Mouse (Mus musculus) forebrain, embryonic 12.5 days (tissue): ENCODE data around the gene Tbc1d20. TPM values are rescaled to one million over a fixed set of nuclear protein-coding genes. Genes with fewer than 3 reads are reported as not detected.
"Not testable (repeated sequence)": the region's sequence is repeated elsewhere in the genome, so short reads cannot be mapped to it uniquely, and the experiment has no call there.

Source experiments
- ATAC-seq: fragments of 200-750 bp; cut with Nextera tagmentation; 2 replicates; pipeline ENCODE4 v1.8.0; 2017; ENCODE audit warnings: moderate TSS enrichment; ENCODE audit not compliant: low FRiP score
- H3K27ac ChIP-seq: fragments of 300-500 bp; sonication (generic); 2 replicates; pipeline ENCODE4 v1.5.1; 2016; ENCODE audit warnings: mild to moderate bottlenecking
- H3K27me3 ChIP-seq: fragments of 300-500 bp; sonication (generic); 2 replicates; pipeline ENCODE4 v1.6.1; 2016; ENCODE audit warnings: mild to moderate bottlenecking
- H3K36me3 ChIP-seq: fragments of 300-500 bp; sonication (generic); replicated peaks from 2 replicates; pipeline ENCODE4 v1.6.1; 2016; ENCODE audit warnings: mild to moderate bottlenecking
- H3K4me1 ChIP-seq: fragments of 300-500 bp; sonication (generic); 2 replicates; pipeline ENCODE4 v1.6.1; 2016
- H3K4me2 ChIP-seq: fragments of 300-500 bp; sonication (generic); 2 replicates; pipeline ENCODE4 v1.6.1; 2016; ENCODE audit warnings: mild to moderate bottlenecking, moderate library complexity
- H3K4me3 ChIP-seq: fragments of 300-500 bp; sonication (generic); replicated peaks from 2 replicates; pipeline ENCODE4 v1.5.1; 2016; ENCODE audit warnings: mild to moderate bottlenecking
- H3K9ac ChIP-seq: fragments of 300-500 bp; sonication (generic); 2 replicates; pipeline ENCODE4 v1.6.1; 2016; ENCODE audit warnings: mild to moderate bottlenecking
- H3K9me3 ChIP-seq: fragments of 300-500 bp; sonication (generic); 2 replicates; pipeline ENCODE4 v1.6.1; 2016
- WGBS: fragments of 180-500 bp; shearing (Covaris S2); methylation state at CpG from one replicate; pipeline ENCODE4 v1.1.7; 2016; 5-methylcytosine and 5-hydroxymethylcytosine counted together
- polyA plus RNA-seq: library from polyadenylated mRNA; unstranded; fragments of >200 nt; fragmentation: Nextera tagmentation; extraction: Ambion mirVana; gene quantifications from 2 replicates; pipeline ENCODE4 v1.2.1, GENCODE M21; 2016

Tbc1d20 gene
- polyA plus RNA-seq, 1 experiment from 2014 or later = 34.8 TPM

DNA sequence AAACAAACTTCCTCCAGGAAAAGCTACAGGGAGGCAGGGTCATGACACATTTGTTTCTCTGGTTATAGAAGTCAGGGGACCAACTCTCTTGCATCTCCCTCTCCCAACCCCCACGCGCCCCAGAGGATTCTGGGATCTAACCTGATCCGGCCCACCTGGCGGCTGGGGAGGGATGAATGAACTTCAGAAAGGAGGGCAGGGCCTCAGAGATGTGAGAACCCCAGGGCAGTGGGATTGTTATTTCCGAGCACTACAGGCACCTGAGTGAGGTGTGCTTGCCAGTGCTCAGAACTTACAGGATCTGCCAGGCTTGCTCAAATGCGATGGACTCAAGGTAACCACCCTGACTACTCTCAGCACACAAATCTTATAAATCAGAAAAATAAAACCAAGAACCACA is 51.8 kb downstream of the Tbc1d20 start:
- Histone ChIP-seq H3K9me3 (no peaks in the 10 kb centered on the region), H3K9ac (no peak overlapping the region), H3K27ac (no peak overlapping the region), H3K36me3 (no peaks in the 10 kb centered on the region), H3K4me2 (no peak overlapping the region), H3K4me1 (peaks cover 16% of the 10 kb centered on the region), H3K27me3 (peaks cover 31% of the 10 kb centered on the region), H3K4me3 (no peak overlapping the region)
- 60% methylated on average over 6 of the region's 6 CpGs for WGBS
- ATAC-seq = no peak

DNA sequence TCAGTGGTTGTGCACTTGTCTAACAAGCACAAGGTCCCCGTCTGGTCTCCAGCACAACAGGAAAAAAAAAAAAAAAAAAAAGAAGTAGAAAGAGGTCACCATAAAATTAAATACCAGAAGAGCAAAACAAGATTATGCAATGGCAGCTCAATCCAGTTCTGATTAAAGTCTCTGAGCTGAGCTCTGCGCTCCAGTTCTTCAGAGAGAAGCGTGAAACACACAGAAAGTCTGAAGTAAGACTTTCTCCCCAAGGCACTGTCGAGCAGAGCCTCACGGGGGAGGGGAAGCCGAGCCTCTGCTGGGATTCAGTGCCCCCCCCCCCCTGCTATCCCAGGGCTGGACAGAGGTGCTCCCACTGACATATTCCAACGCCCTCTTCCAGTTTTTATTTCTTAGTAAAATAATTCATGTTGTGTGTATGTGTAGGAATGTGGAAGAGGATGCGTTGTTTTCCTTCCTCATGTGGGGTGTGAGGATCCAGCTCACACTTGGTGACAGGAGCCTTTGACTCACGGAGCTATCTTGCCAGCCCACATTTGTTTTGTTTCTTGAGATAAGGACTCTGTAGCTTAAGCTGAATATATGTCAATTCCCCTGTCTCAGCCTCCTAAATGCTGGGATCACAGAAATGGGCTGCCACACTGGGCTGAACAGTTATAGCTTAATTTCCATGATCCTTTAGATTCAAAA is 53.3 kb downstream of the Tbc1d20 start:
- no peaks in the 10 kb centered on the region for H3K9me3 ChIP-seq
- ATAC-seq = no peak
- H3K4me3 ChIP-seq = no peak overlapping the region
- H3K4me1 ChIP-seq = peaks cover 16% of the 10 kb centered on the region
- H3K4me2 ChIP-seq = no peak overlapping the region
- H3K27ac ChIP-seq = no peak overlapping the region
- 43% methylated on average over 9 of the region's 9 CpGs for WGBS
- H3K9ac ChIP-seq = no peak overlapping the region
- no peaks in the 10 kb centered on the region for H3K36me3 ChIP-seq
- H3K27me3 ChIP-seq = peaks cover 28% of the 10 kb centered on the region

DNA sequence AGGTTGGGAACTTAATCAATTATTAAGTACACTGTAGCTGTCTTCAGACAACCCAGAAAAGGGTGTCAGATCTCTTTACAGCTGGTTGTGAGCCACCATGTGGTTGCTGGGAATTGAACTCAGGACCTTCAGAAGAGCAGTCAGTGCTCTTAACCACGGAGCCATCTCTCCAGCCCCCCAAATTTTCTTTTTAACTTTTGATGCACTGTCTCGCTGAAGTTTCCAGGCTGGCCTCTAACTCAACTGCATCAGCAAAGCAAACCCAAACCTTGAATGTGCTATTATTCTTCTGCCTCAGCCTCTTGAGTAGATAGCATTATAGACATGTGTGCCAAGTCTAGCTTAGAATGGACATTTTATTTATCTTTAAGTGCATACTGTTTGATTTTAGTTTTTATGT is 54.1 kb downstream of the Tbc1d20 start:
- 82% methylated on average over 2 of the region's 2 CpGs for WGBS

DNA sequence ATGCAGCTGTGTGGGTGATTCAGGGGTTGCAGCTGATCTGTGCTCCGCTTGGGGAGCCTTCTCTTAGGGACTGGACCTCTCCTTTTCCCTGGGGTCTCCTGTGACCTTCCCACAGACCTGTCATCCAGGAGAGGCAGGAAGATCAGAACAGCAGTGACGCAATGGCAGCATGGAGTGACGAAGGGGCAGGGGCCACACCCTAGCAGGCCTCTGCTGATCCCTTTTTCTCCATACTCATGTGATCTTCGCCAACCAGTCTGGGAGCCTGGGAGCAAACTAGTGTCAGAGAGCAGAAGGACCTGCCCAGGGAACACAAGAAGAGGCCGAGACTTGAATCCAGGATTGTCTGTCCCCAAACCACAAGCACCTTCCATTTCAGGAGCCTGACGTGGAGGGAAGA is 55.6 kb downstream of the Tbc1d20 start:
- no peak overlapping the region for H3K27ac ChIP-seq
- ATAC-seq = no peak
- 89% methylated on average over 6 of the region's 6 CpGs for WGBS

More for the DNA sequence above, 54.1 kb downstream of the Tbc1d20 start:
- H3K9me3 ChIP-seq = no peaks in the 10 kb centered on the region
- H3K4me2 ChIP-seq = no peak overlapping the region
- no peak for ATAC-seq
- peaks cover 21% of the 10 kb centered on the region for H3K27me3 ChIP-seq
- no peak overlapping the region for H3K9ac ChIP-seq
- H3K4me3 ChIP-seq = no peak overlapping the region
- H3K27ac ChIP-seq = no peak overlapping the region
- H3K4me1 ChIP-seq = peaks cover 16% of the 10 kb centered on the region
- H3K36me3 ChIP-seq = no peaks in the 10 kb centered on the region

DNA sequence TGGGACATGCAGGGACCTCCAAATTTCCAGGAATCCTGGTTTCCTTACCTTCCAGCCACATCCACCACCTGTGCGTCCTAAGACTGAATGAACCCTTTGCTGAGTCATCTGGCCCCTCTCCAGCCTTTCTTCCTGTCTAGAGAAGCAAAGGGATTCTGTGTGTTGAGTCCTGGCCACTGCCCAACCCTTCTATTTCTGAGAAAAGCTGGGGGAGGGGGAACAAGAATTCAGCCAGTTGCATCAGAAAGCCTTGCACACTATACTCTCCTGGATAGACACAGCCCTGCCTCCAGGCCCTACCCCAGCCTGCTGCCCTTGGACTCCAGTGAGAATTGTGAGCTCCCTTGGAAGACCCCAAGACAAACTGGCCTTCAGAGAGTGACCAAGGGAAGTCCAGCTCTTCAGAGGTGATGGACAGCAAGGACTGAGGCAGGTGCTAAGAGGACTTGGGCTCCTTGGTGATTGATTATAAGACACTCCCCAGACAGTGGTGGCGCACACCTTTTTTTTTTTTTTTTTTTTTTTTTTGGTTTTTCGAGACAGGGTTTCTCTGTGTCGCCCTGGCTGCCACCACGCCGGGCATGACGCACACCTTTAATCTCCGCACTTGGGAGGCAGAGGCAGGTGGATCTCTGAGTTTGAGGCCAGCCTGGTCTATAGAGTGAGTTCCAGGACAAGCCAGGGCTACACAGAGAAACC is 56.4 kb downstream of the Tbc1d20 start:
- Histone ChIP-seq H3K4me1 (no peaks in the 10 kb centered on the region), H3K9ac (no peak overlapping the region), H3K36me3 (no peaks in the 10 kb centered on the region), H3K9me3 (no peaks in the 10 kb centered on the region), H3K4me3 (no peak overlapping the region), H3K4me2 (no peak overlapping the region), H3K27me3 (peaks cover 9% of the 10 kb centered on the region), H3K27ac (no peak overlapping the region)
- no peak for ATAC-seq
- 91% methylated on average over 8 of the region's 8 CpGs for WGBS

More for the DNA sequence above, 55.6 kb downstream of the Tbc1d20 start:
- peaks cover 16% of the 10 kb centered on the region for H3K27me3 ChIP-seq
- no peak overlapping the region for H3K4me3 ChIP-seq
- H3K4me1 ChIP-seq = peaks cover 4% of the 10 kb centered on the region
- H3K9ac ChIP-seq = no peak overlapping the region
- no peaks in the 10 kb centered on the region for H3K9me3 ChIP-seq
- H3K4me2 ChIP-seq = no peak overlapping the region
- H3K36me3 ChIP-seq = no peaks in the 10 kb centered on the region

DNA sequence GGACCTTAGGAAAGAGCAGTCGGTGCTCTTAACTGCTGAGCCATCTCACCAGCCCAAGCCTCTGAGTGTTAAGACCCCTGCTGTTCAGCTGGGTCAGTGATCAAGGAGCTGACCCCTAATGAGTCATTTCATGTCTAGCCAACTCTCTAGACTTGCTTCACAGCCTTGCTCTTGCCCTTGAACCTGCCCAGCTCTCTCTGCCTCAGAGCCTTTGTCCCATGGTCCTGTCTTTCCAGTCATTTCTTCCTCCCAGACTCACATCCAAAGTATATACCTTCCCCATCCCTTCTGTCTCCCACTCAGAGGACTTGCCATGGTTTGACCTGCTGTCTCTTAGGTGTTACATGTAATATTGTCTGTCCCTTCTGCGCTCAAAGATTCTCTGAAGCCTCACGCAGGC is 63.6 kb downstream of the Tbc1d20 start:
- no peak overlapping the region for H3K9ac ChIP-seq
- WGBS = 92% methylated on average over 3 of the region's 3 CpGs
- no peaks in the 10 kb centered on the region; the same call in 1 of the 2 replicates for H3K4me1 ChIP-seq
- H3K27me3 ChIP-seq = 0 out of 2 replicates have a peak, but pooled peaks cover 3% of the 10 kb centered on the region
- no peaks in the 10 kb centered on the region for H3K36me3 ChIP-seq
- H3K9me3 ChIP-seq = no peaks in the 10 kb centered on the region
- no peak for ATAC-seq
- H3K4me3 ChIP-seq = no peak overlapping the region
- no peak overlapping the region for H3K4me2 ChIP-seq
- no peak overlapping the region for H3K27ac ChIP-seq

DNA sequence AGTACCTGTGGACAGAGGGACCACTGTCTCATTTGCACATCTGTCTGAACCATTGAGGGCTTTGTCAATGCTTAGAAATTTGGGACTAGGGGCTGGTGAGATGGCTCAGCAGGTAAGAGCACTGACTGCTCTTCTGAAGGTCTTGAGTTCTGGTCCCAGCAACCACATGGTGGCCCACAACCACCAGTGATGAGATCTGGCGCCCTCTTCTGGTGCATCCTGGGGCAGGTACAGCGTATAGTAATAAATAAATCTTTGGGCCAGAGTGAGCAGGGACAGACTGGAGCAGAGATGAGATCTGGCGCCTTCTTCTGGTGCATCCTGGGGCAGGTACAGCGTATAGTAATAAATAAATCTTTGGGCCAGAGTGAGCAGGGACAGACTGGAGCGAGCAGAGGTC is 65.3 kb downstream of the Tbc1d20 start:
- H3K27ac ChIP-seq, H3K36me3 ChIP-seq, H3K9ac ChIP-seq, ATAC-seq, H3K4me3 ChIP-seq, H3K9me3 ChIP-seq, H3K4me2 ChIP-seq, H3K4me1 ChIP-seq, H3K27me3 ChIP-seq: not testable (repeated sequence)
- WGBS = 78% methylated on average over 5 of the region's 5 CpGs

DNA sequence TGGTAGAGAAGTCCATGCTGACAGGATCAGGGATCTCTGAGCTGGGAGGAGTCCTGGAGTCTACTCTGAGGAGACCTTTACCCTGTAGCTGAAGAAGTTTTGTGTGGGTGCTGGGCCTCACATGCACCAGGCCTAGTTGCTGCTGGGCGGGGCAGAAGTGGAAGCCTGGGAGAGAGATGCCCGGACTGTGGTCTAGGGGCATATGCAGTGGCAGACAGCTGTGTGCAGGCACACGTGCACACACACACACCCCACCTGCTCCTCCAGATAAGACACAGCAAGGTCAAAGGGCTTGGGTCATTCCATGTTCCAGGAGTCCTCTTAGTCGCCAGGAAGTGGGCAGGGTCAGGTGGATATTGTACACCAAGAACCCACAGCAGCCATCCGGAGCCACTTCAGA is 66.0 kb downstream of the Tbc1d20 start:
- H3K4me1 ChIP-seq = peaks cover 5% of the 10 kb centered on the region; the same call in 1 of the 2 replicates
- H3K9ac ChIP-seq = no peak overlapping the region
- H3K27ac ChIP-seq = no peak overlapping the region
- H3K9me3 ChIP-seq = no peaks in the 10 kb centered on the region
- WGBS = 82% methylated on average over 5 of the region's 5 CpGs
- H3K36me3 ChIP-seq = no peaks in the 10 kb centered on the region
- no peak overlapping the region for H3K4me3 ChIP-seq
- H3K4me2 ChIP-seq = no peak overlapping the region
- 0 out of 2 replicates have a peak, but pooled peaks cover 3% of the 10 kb centered on the region for H3K27me3 ChIP-seq
- no peak for ATAC-seq

DNA sequence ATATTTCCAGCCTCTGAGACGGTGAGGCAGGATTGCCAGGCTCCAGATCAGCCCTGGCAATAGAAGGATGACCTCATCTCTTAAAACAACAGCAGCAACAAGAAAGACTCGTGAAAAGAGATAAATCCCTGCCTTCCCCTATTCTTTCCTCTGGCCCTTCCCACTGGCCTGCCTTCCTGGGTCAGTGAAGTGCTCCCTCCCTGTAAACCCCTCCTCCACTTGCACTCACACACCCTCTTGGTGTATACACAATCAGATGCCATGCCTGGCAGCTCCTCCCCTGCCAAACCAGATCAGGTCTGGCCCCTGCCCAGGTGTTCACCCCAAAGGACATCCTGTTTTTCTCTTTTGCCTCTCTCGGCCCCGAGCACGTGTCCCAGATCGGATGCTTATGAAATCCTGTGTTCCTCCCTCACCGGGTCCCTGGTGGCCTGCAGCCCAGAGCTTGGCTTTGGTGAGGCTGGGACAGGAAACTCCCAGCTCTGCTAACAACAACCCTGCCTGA is 66.7 kb downstream of the Tbc1d20 start:
- H3K4me3 ChIP-seq = no peak overlapping the region
- H3K9me3 ChIP-seq = no peaks in the 10 kb centered on the region
- H3K27ac ChIP-seq = no peak overlapping the region
- no peak for ATAC-seq
- no peak overlapping the region for H3K9ac ChIP-seq
- H3K4me2 ChIP-seq = no peak overlapping the region
- 0 out of 2 replicates have a peak, but pooled peaks cover 3% of the 10 kb centered on the region for H3K27me3 ChIP-seq
- 57% methylated on average over 7 of the region's 7 CpGs for WGBS
- H3K4me1 ChIP-seq = peaks cover 5% of the 10 kb centered on the region; the same call in 1 of the 2 replicates
- H3K36me3 ChIP-seq = no peaks in the 10 kb centered on the region

DNA sequence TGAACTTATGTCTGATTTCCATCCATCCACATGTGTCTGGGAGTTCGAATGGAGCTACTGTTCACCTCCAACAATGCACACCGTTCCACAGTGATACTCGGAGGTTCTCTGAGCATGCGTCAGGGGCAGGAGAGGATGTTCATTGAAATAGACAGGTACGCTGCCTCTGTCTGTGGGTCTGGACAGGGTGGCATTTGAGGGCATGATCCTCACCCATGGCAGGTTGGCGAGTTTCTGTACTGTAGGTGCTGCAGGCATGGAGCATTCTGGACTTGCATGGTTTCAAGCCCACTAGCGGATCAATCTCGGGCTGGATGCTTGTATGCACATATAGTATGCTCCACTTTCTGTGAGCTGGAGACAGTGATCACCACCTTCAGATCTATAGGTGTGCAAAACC is 67.6 kb downstream of the Tbc1d20 start:
- H3K9me3 ChIP-seq = no peaks in the 10 kb centered on the region
- H3K4me1 ChIP-seq = peaks cover 5% of the 10 kb centered on the region; the same call in 1 of the 2 replicates
- ATAC-seq = no peak
- H3K4me3 ChIP-seq = no peak overlapping the region
- no peak overlapping the region for H3K4me2 ChIP-seq
- H3K27ac ChIP-seq = no peak overlapping the region
- 0 out of 2 replicates have a peak, but pooled peaks cover 3% of the 10 kb centered on the region for H3K27me3 ChIP-seq
- no peaks in the 10 kb centered on the region for H3K36me3 ChIP-seq
- 87% methylated on average over 8 of the region's 8 CpGs for WGBS
- no peak overlapping the region for H3K9ac ChIP-seq
